Mouse (Mus musculus): Measurements from ENCODE around the gene Prrc2c. TPM values are rescaled to one million over a fixed set of nuclear protein-coding genes. Genes with fewer than 3 reads are reported as not detected.

The Prrc2c gene
- polyA plus RNA-seq (2012; fragmentation: generic; extraction: Trizol), result 10 to 100 TPM in 1 of 2 experiments, 1 to 10 TPM in 1; 2.9 to 22.0 TPM

GRCm38 (mm10) chr1:162740401-162740835, at the start of gene Prrc2c:
Gene Prrc2c, minus strand, starts transcription at chr1:162740556.

GRCm38 (mm10) chr1:162658119-162658518, 82.2 kb downstream of the Prrc2c start, which contains the start of gene Myocos:
Gene Myocos, minus strand, starts transcription at chr1:162658219.

DNA sequence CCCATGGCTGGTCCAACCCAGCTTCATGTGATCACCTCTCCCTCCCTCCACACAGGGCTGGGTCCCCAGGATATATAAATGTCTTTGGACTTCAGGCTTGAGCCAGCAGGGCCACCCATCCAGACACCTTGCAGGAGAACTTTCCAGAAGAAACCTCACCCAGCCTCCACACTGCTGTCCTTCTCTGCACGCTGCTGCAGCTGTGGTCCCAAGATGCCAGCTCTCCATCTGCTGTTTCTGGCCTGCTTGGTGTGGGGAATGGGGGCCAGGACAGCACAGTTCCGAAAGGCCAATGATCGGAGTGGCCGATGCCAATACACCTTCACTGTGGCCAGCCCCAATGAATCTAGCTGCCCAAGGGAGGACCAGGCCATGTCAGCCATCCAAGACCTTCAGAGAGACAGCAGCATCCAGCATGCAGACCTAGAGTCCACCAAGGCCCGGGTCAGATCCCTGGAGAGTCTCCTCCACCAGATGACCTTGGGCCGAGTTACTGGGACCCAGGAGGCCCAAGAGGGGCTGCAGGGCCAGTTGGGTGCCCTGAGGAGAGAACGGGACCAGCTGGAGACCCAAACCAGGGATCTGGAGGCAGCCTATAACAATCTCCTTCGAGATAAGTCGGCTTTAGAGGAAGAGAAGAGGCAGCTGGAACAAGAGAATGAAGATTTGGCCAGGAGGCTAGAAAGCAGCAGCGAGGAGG, 101.2 kb downstream of the Prrc2c start, which contains the start of gene Myoc:
Gene Myoc (plus strand): TSS at position 105 of the 700 bp plus-strand sequence.

Other genes with a start within 250 kb of the Prrc2c start
- gene Mettl13, start 192.0 kb downstream of the Prrc2c start, polyA plus RNA-seq (2012; fragmentation: generic; extraction: Trizol), result 10 to 100 TPM in 1 of 2 experiments, 1 to 10 TPM in 1; 9.4 to 16.3 TPM
- 10 to 100 TPM in 1 of 2 experiments, 1 to 10 TPM in 1; 2.5 to 13.5 TPM for gene Vamp4, start 170.0 kb downstream of the Prrc2c start, polyA plus RNA-seq (2012; fragmentation: generic; extraction: Trizol)
- gene Myoc, start 101.4 kb downstream of the Prrc2c start, polyA plus RNA-seq (2012; fragmentation: generic; extraction: Trizol), result under 1 TPM; 0.01 to 0.08 TPM
- gene Myocos, start 82.3 kb downstream of the Prrc2c start, polyA plus RNA-seq (2012; fragmentation: generic; extraction: Trizol), result not detected
- under 1 TPM in 1 of 2 experiments, not detected in 1; 0.13 TPM for gene Fmo4, start 73.4 kb upstream of the Prrc2c start, polyA plus RNA-seq (2012; fragmentation: generic; extraction: Trizol)
- gene Fmo1, start 126.1 kb upstream of the Prrc2c start, polyA plus RNA-seq (2012; fragmentation: generic; extraction: Trizol), result 1 to 10 TPM in 1 of 2 experiments, under 1 TPM in 1; 0.05 to 3.7 TPM
- under 1 TPM in 1 of 2 experiments, not detected in 1; 0.07 TPM for gene Fmo2, start 158.2 kb upstream of the Prrc2c start, polyA plus RNA-seq (2012; fragmentation: generic; extraction: Trizol)
- gene Fmo6, start 197.0 kb upstream of the Prrc2c start, polyA plus RNA-seq (2012; fragmentation: generic; extraction: Trizol), result under 1 TPM in 1 of 2 experiments, not detected in 1; 0.06 TPM
- under 1 TPM in 1 of 2 experiments, not detected in 1; 0.04 TPM for gene Fmo3, start 244.0 kb upstream of the Prrc2c start, polyA plus RNA-seq (2012; fragmentation: generic; extraction: Trizol)